Mouse (Mus musculus) gastrocnemius, postnatal 4 days (tissue): Measurements from ENCODE around the gene Dnm1. TPM values are rescaled to one million over a fixed set of nuclear protein-coding genes. Genes with fewer than 3 reads are reported as not detected.

ENCODE experiments used
- DNase-seq, 2 experiments: peaks; one replicate each; pipeline ENCODE4 v3.0.0; 2021 to 2022; ENCODE audit warnings: low spot score in 2 of 2, mixed read lengths in 2 of 2
- total RNA-seq, 2 experiments: library from RNA; stranded (reverse); gene quantifications; 2 replicates each; pipeline ENCODE4 v1.2.3; 2021

The Dnm1 gene
- total RNA-seq, 2 experiments from 2014 or later: 36.5 to 38.7 TPM

DNA sequence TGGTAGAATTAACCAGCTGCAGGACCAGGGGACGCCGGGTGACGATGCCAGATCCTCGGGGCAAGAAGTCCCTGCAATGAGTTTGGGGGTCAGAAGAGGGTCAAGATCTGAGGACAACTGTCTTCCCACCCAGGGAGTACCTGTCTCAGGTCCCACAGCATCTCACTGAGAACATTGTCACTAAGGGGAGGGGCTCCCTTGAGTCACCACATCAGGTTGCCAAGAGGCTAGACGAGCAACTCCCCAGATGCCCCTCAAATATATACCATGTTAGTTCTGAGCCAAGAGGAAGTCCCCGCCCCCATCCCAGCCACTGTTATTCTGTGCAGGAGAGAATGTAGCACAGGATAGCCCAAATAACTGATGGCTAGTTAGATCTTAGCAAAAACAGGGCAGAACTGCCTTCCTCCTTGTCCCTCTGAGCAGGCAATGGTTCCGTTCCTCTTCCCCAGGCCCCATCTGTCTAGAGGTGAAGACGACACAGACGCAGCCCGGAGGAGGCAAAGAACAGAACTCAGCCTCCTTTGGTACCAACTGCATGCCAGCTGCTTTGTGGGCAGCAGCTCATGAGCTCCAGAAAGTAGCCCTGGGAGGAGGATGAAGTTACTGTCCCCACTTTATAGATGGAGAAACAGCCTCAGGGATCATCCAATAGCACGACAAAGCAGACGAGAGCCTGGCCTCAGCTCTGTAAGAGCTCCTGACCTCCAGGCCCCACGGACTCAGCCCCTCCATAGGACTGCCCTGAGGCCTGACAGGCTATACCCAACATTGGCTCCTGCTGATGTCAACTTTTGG, 12.1 kb downstream of the Dnm1 start:
- DNase-seq: no peak

DNA sequence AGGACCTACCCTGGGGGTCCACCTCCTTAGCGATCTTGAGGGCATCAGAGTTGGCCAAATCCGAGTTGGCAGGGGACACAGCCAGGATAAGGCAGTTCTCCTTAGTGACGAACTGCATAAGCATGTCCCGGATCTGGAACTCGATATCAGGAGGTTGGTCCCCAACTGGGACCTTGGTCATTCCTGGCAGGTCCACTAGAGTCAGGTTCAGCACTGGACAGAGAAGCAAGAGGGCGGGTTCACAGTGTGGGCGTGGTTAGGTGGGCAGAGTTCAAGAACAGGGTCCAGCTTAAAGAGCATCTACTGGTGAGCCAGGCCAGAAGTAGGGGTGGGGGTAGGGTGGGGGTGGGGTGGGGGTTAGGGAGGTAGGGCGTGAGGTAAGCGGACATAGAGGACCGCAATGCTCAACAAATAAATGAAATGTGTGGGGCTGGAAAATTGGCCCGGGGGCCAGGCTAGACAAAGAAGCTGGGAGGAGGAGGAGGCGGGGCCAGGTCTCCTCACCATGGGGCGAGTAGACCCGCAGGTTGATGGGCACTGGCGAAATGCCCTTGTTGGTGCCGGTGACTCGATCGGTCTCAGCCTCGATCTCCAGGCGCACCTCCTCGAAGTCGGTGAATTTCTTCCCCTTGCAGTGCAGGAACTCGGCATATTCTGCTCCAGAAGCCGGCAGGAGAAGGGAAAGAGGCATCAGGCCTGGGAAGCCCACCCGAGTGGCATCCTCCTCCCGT, 13.1 kb downstream of the Dnm1 start:
- no peak for DNase-seq

DNA sequence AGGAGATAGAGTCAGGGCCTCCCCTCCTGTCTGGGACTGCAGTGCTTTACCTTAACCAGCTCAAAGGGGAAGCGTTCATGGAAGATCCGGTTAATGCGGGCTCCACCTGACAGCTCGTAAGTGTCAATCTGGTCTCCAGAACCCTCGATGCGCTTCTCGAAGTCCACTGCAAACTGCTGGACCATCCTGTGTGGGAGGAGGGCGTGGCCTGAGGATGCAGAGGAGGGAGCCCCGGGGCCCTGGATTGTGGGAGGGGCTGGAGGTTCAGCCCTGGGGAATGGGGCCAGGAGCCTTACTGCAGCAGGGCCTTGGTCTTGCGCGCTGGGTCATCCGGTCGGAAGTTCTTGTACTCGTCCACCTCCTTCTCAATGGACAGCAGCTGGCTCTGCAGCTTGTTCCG, 17.2 kb downstream of the Dnm1 start:
- no peak for DNase-seq

DNA sequence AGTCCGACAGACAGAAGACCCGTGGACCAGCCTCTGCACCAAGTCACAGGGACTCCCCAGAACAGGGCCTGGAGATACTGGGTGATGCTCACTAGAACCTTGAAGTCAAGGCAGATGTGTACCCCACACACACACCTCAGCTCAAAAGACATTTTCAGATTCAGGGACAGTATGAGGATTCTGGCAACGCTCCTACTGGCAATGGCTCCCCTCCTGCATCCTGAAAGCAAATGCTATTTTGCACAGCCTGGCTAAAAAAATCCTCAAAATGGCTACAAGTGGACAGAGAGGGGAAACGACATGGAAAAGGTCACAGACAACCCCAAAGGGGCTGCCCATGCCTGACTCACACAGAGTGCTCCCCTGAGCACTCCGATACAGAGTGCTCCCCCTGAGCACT, 21.0 kb downstream of the Dnm1 start:
- no peak for DNase-seq

DNA sequence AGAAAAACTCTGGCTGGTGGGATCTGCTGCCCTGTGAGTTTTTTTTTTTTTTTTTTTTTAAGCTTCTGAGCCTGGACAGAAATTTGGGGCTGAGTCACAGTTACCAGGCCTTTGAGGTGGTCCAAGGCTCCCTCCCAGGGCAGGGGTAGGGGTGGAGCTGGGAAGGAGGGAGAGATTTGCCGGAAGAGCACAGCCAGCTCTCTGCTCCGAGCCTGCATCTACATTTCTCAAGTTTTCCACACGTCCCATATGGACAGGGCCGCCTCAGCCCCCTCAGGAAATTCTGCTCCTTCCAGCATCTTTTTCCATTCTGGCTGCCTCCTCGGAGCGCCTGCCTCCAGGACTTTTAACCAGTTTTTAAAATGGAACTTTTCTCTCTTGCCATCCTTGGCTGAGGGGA, 23.6 kb downstream of the Dnm1 start:
- DNase-seq: no peak

DNA sequence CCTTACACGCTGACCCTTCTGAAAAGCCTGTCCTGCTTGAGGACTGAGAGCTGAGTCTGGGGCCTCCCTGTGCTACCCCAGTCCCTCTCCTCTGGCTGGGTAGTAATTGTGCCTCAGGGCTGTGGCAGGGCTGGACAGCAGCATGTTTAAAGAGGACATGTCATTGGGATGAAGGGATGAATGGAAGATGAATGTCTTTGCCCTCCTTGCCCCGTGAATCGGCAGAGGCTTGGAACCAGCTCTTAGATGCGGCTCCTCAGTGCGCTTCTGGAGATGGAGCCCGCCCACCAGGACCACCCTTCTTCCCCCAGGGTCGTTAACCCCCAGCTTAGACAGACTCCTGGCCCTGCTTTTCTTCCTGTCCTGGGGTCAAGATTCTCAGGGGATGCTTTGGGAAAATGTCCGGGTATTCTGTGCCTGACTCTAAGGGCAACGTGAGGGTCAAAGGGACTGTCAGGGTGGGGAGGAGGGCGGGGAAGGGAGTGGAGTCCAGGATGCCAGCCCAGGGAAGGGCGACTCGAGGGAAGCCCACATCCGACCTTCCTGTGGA, 24.2 kb downstream of the Dnm1 start:
- DNase-seq: no peak

DNA sequence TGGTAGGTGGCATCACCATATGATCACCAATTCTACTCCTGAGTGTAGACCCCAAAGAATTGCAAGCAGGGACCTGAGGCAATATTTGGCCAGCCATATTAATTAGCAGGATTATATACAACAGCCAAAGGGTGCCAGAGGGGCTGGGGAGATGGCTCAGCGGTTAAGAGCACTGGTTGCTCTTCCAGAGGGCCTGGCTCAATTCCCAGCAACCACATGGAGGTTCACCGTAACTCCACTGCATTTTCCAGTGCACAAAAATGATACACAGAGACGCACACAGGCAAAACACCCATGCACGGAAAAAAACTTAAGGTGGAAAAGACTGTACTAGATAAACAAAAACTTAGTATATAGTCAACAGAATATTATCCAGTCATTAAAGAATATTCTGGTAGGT, 25.9 kb downstream of the Dnm1 start:
- no peak for DNase-seq

DNA sequence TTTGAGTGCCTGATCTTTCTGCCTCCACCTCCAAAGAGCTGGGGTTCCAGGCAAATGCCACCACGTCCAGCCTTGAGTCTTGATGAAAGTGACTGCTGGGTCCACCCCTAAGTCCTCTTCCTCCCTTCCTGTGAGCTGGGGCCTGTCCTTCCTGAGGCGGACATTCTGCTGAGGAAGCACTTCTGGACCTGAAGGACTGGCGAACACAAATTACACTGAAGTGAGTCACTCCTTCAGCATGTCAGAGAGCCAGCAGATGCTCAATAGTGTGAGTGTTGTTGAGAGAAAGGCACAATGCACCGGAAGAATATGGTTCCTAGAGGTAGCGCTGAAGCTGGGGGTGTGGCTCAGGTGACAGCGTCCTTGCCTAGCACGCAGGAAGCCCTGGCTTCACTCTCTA, 27.8 kb downstream of the Dnm1 start:
- DNase-seq: no peak

DNA sequence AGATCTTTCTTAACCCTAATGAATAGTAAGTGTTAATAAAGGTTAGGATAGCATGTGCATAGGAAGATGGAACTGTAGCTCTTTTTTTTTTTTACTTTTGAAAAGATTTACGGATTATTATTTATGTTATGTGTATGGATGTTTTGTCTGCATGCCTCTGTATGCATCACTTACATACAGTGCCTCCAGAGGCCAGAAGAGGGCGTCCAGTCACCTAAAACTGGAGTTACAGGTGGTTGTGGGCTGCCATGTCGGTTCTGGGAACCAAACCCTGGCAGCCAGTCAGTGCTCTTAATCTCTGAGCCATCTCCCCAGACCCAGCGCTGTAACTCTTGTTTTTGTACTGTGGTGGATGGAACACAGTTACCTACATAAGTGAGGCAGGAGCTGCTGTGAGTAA, 28.8 kb downstream of the Dnm1 start:
- no peak for DNase-seq

DNA sequence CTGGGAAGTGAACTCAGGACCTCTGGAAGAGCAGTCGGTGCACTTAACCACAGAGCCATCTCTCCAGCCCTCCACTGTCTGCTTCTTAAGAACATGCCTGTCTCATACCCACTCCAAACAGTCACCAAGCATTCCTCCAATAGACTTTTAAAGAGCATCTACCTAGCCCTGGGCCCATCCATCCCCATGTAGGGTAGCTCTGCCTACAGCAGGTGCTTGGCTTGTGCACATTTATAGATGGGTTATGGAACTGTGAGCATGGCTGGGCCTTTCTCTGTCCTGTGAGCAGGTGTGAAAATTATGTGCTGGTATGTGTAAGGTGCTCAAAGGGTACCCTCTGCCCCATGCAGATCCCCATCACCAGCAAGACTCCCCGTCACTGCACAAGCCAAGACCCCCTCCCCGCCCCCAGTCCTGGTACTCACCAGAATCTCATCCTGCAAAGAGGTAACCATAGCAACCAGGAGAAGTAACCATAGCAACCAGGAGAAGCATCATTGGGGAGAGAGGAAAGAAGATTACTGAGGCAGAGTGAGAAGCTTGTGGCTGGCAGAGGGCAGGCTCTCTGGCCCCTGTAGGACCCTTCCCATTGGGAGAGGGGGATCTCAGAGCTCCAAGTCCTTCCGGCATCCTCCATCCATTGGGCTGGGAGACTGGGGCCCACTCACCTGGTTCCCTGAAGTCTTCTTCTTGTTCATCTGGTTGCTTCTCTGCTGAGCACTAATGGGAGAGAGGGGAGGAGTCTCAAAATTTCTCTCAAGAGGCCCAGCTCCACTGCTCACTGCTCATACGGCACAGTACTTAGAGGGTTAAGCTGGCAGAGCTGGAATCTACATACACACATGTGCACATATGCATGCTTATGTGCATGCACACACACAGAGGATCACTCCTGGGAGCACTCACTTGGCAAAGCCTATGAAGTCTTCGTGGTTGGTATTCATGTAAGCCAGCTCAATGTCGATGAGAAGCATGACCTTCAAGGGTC, 30.1 kb downstream of the Dnm1 start:
- DNase-seq: no peak

DNA sequence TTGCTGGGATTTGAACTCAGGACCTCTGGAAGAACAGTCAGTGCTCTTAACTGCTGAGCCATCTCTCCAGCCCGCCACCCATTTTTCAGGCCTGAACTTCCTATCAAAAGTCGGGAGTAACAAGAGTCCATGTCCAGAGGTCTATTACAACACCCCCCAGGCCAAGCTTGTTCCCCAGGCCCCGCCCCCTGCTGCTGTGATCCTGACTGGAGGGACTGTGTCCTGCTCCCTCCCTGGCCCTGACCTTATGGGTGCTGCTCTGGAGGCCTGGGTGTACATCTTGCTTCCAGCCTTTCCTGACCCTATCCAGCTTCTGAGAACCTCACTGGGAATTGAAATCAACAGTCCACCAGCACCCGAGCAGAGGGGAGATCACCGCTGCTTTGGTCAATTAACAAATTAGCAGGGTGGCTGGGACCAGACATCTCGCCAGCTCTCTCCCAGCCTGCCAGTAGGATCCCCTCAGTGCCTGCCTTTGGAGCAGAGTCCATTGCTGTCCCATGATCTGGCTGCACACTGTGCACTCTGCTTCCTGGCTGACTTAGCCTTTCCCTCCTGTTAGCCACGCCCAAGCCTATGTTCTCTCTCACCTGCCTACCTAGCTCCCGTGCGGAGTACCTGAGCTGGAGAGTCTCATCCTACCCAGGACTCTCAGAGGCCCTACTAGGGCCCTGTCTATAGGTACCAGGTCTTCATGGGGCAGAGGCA, 31.4 kb downstream of the Dnm1 start:
- no peak for DNase-seq

DNA sequence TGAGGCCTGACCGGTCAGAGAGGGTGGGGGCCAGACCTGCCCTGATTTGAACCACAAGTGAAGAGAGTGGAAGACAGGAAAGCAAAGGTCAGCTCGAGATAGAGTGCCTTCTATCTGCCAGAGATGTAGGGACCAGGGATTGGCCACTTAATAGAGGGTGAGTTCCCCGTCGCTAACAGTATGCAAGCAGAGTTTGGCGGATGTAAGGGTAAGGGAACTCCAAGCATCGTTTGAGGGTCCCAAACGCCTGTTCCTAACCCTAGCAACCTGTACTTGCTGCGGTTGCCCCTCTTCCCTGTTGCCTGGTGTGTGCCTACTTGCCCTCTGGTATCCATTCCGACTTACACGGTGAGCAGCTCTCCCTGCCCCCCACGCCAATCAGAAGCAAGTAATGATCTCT, 32.4 kb downstream of the Dnm1 start:
- no peak for DNase-seq

DNA sequence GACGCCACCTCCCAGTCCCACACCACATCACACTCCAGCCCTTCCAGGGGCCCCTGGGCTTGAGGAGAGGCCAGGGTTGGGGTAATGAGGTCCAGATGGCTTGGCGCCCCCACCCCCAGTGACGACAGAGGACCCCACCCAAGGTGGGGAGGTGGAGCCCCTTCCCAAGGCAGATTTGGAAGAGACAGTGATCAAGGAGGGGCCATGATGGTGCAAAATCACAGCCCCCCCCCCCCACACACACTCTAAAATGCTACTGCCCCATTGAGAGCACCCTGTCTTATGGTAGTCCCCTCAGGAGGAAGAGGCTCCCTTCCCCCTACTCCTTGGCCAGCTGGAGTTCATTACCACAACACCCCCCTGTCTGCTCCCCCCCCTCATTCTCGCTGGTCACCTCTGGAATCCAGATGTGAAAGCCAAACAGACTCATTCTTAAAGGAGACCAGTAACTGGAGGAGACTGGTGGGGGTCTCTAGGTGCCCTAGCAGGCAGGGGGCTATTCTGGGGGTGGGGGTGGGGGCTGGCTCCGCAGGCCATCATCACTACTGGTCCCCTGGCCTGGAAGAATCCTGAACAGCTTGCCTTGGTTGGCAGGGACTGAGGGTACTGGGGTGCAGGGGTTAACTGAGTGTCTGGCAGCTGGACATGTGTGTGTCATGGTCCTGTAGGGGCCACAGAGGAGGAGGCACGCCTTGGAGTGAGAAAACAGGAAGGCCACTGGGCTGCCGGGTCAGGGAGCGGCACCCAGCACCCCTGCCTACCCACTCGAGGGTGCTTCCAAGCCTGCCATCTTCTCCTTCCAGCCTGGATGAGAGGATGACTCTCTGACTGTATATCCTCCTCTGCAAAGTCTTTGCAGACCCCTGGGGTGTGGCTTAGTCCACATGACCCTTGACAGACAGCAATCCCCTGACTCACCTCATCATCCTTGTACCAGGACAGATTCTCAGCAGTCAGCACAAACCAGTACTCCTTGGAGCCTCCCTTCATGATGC, 33.3 kb downstream of the Dnm1 start:
- peak; percentile 80 for DNase-seq

DNA sequence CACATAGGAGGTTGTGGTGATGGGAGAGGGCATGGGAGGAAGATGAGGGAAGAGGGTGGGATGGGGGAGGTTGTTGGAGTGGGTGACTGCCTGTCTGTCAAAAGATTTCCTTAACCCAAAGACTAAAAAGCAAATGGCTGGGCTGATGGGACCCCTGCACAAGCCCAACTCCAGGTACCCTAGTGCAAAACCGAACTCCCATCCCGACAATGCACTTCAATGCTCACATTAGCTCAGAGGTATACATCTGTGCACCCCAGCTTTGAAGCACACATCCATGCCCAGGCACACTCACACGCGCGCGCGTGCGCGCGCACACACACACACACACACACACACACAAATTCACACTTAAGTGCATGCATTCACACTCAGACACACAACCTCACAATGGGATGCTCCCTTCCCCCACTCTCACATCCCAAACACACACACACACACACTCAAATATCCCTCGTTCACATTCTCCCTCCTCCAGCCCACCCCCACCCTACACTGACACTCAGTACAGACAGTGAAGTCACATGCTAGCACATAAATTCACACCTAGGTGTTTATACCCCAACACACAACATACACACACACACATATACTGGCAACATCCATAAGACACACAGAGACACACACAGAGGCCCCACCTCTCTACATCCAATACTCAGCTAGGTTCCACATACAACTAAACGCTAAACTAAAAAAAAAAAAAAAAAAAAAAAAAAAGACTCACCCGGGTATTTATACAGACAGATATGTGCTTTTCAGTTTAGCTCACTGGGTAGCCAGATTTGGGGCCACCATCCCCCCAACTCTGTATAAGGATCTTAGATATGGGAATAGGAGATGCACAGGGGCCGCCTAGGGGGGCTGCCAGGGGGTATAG, 34.2 kb downstream of the Dnm1 start:
- peak in 1 of 2 experiments; percentile 20 for DNase-seq

DNA sequence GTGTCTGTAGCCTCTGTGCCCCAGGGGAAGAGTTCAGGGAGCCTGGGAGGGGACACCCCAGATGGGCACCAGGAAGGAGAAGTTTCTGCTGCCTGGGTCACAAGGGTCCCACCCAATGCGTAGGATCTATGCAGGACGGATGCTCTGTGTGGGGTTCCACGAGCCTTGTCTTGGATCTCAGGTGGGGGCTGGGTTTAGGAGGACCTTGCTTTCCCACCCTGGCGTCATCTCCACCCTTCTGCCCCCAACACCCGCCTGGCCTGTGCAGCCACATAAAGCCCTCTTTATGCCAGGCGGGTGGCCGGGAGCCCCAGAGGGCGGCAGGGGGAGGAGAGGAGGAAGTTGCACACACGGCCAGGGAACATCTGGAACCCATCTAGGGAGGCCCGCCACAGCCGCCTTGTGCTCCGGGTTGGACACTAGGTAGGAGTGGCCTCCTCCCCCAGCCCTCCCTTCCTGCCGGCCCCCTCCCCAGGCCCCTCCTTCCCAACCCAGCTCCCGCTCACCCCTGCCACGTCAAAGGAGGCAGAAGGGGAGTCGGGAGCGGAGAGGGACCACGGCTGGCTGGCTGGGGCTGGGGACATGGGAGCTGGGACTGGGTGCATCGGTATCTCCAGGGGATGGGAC, 35.2 kb downstream of the Dnm1 start:
- DNase-seq: peak; percentile 64 to 82

DNA sequence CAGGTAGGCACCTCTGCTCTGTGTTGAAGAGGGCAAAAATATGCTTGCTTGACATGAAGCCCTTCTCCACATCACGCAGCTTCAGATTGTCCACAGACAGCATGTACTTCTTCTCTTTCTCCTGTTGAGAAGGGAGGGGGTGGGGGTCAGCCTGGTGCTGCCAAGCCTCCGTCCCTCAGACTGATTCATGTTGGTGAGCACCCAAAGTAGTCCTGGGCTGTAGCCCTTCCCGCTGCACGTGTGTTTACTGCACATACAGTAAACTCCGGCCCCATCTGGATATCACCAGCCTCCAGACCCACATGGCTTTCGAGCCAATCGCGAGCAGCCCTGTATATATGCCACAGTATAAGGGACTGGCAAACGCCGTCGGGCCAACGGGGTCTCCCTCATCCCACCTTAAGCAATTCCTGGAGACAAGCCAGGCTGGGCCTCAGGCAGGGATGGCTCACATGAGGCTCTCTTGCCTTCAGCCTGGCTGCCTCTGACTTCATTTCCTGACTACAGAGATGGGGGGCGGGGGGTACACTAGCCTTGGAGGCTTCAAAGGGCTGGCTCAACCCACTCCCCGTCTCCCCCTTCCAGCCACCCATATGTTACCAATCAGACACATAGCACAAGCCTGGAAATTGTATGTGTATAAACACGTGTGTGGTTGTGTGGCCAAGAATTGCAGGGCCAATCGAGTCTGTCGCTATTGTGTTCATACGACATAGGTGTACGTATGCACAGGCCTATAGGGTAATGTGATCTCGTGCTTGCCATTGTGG, 36.1 kb downstream of the Dnm1 start:
- DNase-seq: peak in 1 of 2 experiments; percentile 21

DNA sequence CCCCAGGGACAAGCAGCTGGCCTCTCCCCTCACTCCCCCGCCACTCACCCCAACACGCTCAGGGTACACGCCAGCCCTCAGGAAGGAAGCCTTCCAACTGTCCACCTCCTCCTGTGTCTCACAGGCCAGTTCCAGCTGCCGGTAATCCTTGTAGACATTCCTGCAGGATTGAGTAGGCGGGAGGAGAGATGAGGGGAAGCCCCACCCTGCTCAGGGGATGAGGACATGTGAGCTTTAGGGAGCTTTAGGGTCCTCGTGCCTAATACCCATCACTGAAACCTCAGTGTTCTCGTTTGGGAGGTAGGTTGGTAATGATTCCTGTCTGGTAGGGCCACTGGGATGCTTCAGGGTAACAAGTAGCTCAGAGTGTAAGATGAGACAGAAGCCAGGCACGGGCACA, 37.4 kb downstream of the Dnm1 start:
- peak in 1 of 2 experiments; percentile 60 for DNase-seq
